Mouse (Mus musculus) cerebellum, adult 8-10 months (tissue): ENCODE data around the gene AI464131.
A peak's percentile ranks its signal among the peaks of the same experiment; 100 is the strongest.
"Not testable (repeated sequence)": the region's sequence is repeated elsewhere in the genome, so short reads cannot be mapped to it uniquely, and the experiment has no call there.

Source experiments
- DNase-seq: peaks from one replicate; pipeline ENCODE4 v3.0.0; 2022

AI464131 gene

GRCm38 (mm10) chr4:41468396-41469080, 34.3 kb downstream of the AI464131 start:
- peak; percentile 55 for DNase-seq

DNA sequence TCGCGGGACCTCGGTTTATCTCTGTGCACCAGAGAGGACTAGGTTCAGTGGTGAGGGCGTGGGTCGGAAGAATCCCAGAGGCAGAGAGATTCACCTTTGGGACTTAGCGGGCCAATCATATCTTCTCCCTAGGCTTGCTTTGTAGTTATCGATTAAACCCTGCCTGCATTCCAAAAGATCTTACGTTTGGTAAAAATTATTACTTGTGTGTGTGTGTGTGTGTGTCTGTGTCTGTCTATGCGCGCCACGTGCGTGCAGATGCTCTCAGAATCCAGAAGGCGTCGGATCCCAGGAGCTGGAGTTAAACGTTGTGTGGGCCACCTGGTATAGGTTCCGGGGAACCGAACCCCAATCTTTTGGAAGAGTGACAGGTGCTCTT, 37.6 kb downstream of the AI464131 start:
- DNase-seq = no peak

GRCm38 (mm10) chr4:41464345-41465286, 38.3 kb downstream of the AI464131 start, which contains the start of the genes Kif24 and Nudt2:
Kif24 (minus strand) TSS chr4:41464887.
Nudt2 (plus strand) TSS chr4:41465151.
- DNase-seq = peak; percentile 97

- not testable (repeated sequence) for DNase-seq
Observed at GRCm38 (mm10) chr4:41463051-41463738, 39.7 kb downstream of the AI464131 start.

DNA sequence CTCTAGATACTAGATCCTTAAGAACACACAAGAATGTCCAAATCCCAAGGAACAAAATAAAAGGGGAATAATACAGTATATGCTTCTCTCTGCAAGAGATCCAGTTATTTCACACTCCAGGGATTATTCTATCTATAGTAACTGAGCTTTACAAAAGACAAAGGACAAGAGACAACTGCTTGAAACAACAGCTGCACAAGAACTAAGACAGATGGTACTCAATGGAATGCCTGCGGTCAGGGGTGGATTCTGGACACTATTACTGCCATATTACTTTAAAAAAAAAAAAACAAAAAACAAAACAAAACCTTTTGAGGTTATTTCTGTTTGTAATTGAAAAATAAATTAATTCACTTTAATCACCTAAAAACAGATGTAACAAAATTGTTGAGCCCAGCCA, 42.2 kb downstream of the AI464131 start:
- no peak for DNase-seq

- no peak for DNase-seq
Observed at GRCm38 (mm10) chr4:41447595-41447994, 55.3 kb downstream of the AI464131 start.
